Mouse (Mus musculus) liver, embryonic 11.5 days (tissue): ENCODE measurements around the gene Gpbar1. TPM values are rescaled to one million over a fixed set of nuclear protein-coding genes. Genes with fewer than 3 reads are reported as not detected.
"Not testable (repeated sequence)": the region's sequence is repeated elsewhere in the genome, so short reads cannot be mapped to it uniquely, and the experiment has no call there.

Source experiments
- ATAC-seq: fragments of 200-750 bp; cut with Nextera tagmentation; replicated peaks from 2 replicates; pipeline ENCODE4 v1.8.0; 2017; ENCODE audit warnings: moderate number of reproducible peaks, mild to moderate bottlenecking, moderate TSS enrichment, moderate library complexity; ENCODE audit not compliant: low FRiP score
- DNase-seq: peaks from one replicate; pipeline ENCODE4 v3.0.0-alpha.2; 2017; ENCODE audit warnings: low spot score
- H3K27ac ChIP-seq: fragments of 300-500 bp; sonication (generic); 2 replicates; pipeline ENCODE4 v1.5.1; 2014; ENCODE audit warnings: mild to moderate bottlenecking, low read depth, low read length, control low read depth
- H3K27me3 ChIP-seq: fragments of 300-500 bp; sonication (generic); replicated peaks from 2 replicates; pipeline ENCODE4 v1.6.1; 2014; ENCODE audit warnings: low read length, mixed read lengths; ENCODE audit not compliant: control insufficient read depth, insufficient read depth
- H3K36me3 ChIP-seq: fragments of 300-500 bp; sonication (generic); 2 replicates; pipeline ENCODE4 v1.6.1; 2014; ENCODE audit warnings: mild to moderate bottlenecking, low read length, moderate library complexity, mixed read lengths; ENCODE audit not compliant: control insufficient read depth, insufficient read depth
- H3K4me1 ChIP-seq: fragments of 300-500 bp; sonication (generic); replicated peaks from 2 replicates; pipeline ENCODE4 v1.6.1; 2014; ENCODE audit warnings: low read length, mixed read lengths; ENCODE audit not compliant: control insufficient read depth, insufficient read depth
- H3K4me2 ChIP-seq: fragments of 300-500 bp; sonication (generic); 2 replicates; pipeline ENCODE4 v1.6.1; 2014; ENCODE audit warnings: mild to moderate bottlenecking, control low read depth, moderate library complexity
- H3K4me3 ChIP-seq: fragments of 300-500 bp; sonication (generic); 2 replicates; pipeline ENCODE4 v1.5.1; 2014; ENCODE audit warnings: low read depth, low read length, control low read depth
- H3K9ac ChIP-seq: fragments of 300-500 bp; sonication (generic); 2 replicates; pipeline ENCODE4 v1.6.1; 2014; ENCODE audit warnings: low read depth, low read length, control low read depth
- H3K9me3 ChIP-seq: fragments of 300-500 bp; sonication (generic); 2 replicates; pipeline ENCODE4 v1.6.1; 2016; ENCODE audit warnings: low read length, inconsistent platforms, mixed read lengths; ENCODE audit not compliant: control insufficient read depth
- WGBS: fragments of 180-500 bp; shearing (Covaris S2); extraction: QIAGEN DNeasy Blood & Tissue Kit; methylation state at CpG from one replicate; pipeline ENCODE4 v1.1.7; 2014; 5-methylcytosine and 5-hydroxymethylcytosine counted together
- polyA plus RNA-seq: library from polyadenylated mRNA; unstranded; fragments of >200 nt; fragmentation: Nextera tagmentation; extraction: Ambion mirVana; gene quantifications from 2 replicates; pipeline ENCODE4 v1.2.1, GENCODE M21; 2014

The Gpbar1 gene
- polyA plus RNA-seq, 1 experiment from 2014 or later: 3.2 TPM

DNA sequence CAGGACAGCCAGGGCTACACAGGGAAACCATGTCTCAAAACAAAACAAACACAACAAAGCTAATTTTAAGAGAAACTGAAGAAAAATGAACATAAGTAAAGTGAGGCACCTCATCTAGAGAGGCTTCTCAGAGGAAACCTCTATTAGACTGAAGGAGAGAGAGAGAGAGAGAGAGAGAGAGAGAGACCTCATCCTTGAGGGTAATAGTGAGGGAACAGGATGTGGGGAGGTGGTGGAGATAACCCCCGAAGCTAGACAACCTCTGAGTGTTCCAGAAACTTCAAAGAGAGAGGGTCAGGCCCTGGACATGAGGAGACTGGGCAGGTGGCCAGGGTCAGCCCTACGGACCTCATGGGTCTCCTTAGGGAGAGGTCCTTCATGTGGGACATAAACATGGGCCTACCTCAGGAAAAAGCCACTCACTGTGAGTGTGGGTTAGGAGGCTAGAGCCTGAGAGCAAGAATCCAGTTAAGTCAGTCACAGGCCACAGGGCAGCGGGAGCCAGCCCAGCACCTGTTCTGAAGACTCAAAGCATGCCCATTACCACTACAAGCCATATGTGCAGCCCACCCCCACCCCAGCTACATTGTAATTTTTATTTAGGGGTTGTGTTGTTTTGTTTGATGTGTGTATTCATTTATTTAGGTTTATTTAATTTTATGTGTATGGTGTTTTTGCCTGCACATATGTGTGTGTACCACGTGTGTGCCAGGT lies 37.9 kb downstream of the Gpbar1 start:
- H3K27ac ChIP-seq: no peak overlapping the region
- WGBS: 68% methylated on average over 4 of the region's 4 CpGs
- no peak overlapping the region for H3K4me2 ChIP-seq

DNA sequence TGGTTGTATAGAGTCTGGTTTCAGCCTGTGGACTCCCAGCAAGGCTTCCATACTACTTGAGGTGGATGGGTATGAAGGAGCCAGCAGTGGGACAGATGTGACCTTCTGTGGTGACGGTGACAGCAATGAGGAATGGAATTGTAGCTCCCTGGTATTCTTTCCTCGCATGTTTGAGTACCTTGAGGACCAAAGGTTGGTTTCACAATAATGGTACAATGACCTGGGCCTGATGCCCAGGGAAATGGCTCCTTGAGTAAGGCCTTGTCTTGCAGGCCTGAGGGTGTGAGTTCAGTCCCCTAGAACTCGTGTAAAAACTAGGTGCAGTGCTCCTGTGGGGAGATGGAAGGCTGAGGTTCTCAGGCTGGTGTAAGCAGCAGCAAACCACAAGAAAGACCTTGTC lies 40.4 kb downstream of the Gpbar1 start:
- Histone ChIP-seq H3K4me1 (no peaks in the 10 kb centered on the region), H3K36me3 (no peaks in the 10 kb centered on the region), H3K9me3 (no peaks in the 10 kb centered on the region), H3K27me3 (no peaks in the 10 kb centered on the region), H3K27ac (no peak overlapping the region), H3K4me3 (no peak overlapping the region), H3K9ac (no peak overlapping the region), H3K4me2 (no peak overlapping the region)
- 82% methylated on average over 3 of the region's 3 CpGs for WGBS
- ATAC-seq (no peak), DNase-seq (no peak)

More for the DNA sequence above, 37.9 kb downstream of the Gpbar1 start:
- no peaks in the 10 kb centered on the region for H3K27me3 ChIP-seq
- H3K4me1 ChIP-seq: no peaks in the 10 kb centered on the region
- H3K9me3 ChIP-seq: no peaks in the 10 kb centered on the region
- H3K4me3 ChIP-seq: no peak overlapping the region
- no peak for DNase-seq
- H3K36me3 ChIP-seq: no peaks in the 10 kb centered on the region
- ATAC-seq: no peak
- no peak overlapping the region for H3K9ac ChIP-seq

DNA sequence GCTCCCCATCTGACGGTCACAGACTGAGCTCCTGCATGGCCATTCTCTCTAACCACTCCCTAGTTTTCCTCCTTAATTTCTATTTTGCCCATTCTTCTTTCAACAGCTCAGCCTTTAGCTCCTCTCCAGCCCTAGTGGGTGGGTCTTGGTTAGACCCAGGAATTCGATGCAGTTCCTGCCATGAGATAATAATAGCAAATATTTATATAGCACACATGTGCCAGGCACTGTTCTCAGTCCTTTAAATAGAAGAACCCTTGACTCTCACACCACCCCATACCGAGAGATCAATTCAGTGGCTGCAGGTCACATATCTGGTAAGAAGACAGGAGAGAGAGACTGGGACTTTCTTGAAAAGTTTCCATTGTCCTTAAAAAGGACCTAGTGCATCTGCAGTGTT lies 43.0 kb downstream of the Gpbar1 start:
- H3K4me1 ChIP-seq: no peaks in the 10 kb centered on the region
- H3K9me3 ChIP-seq: no peaks in the 10 kb centered on the region
- ATAC-seq (no peak), DNase-seq (no peak)
- no peaks in the 10 kb centered on the region for H3K36me3 ChIP-seq
- H3K4me2 ChIP-seq: no peak overlapping the region
- no peak overlapping the region for H3K27ac ChIP-seq
- 65% methylated on average over 3 of the region's 3 CpGs for WGBS
- H3K27me3 ChIP-seq: no peaks in the 10 kb centered on the region
- H3K4me3 ChIP-seq: no peak overlapping the region
- H3K9ac ChIP-seq: no peak overlapping the region

DNA sequence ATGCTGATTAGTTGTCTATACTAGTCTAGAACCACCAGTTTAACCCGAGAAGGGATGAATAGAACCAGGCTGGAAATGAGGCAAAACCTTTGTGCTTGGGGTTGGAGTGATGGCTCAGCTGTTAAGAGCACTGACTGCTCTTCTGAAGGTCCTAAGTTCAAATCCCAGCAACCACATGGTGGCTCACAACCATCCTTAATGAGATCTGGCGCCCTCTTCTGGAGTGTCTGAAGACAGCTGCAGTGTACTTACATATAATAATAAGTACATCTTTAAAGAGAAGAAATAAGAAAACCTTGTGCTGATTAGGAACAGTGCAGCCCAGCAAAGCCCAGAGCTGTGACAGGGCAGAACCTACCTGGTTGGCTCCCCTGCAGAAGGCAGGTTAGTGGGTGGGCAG lies 48.6 kb downstream of the Gpbar1 start:
- not testable (repeated sequence) for H3K9ac ChIP-seq, ATAC-seq, H3K27me3 ChIP-seq, H3K9me3 ChIP-seq, H3K4me3 ChIP-seq, H3K27ac ChIP-seq, DNase-seq, H3K36me3 ChIP-seq, H3K4me2 ChIP-seq
- peaks cover 21% of the 10 kb centered on the region for H3K4me1 ChIP-seq
- 48% methylated on average over 2 of the region's 2 CpGs for WGBS

Other genes starting within 250 kb of the Gpbar1 start
- gene Tns1, start 154.1 kb upstream of the Gpbar1 start, polyA plus RNA-seq: 19.4 and 20.4 TPM in 2 replicates
- 0.17 and 0.34 TPM in 2 replicates for gene Rufy4, start 153.0 kb upstream of the Gpbar1 start, polyA plus RNA-seq
- 0.47 and 0.70 TPM in 2 replicates for gene Cxcr2, start 124.6 kb upstream of the Gpbar1 start, polyA plus RNA-seq
- not detected in 2 replicates for gene Cxcr1, start 83.9 kb upstream of the Gpbar1 start, polyA plus RNA-seq
- 375 and 384 TPM in 2 replicates for gene Arpc2, start 42.5 kb upstream of the Gpbar1 start, polyA plus RNA-seq
- 190 and 193 TPM in 2 replicates for gene Aamp, start 6.2 kb downstream of the Gpbar1 start, polyA plus RNA-seq
- gene Pnkd, start 6.4 kb downstream of the Gpbar1 start, polyA plus RNA-seq: 79.7 and 84.3 TPM in 2 replicates
- gene Tmbim1, start 27.1 kb downstream of the Gpbar1 start, polyA plus RNA-seq: 21.7 and 22.9 TPM in 2 replicates
- 0.21 TPM in 1 of 2 replicates, not detected in the other for gene Catip, start 83.6 kb downstream of the Gpbar1 start, polyA plus RNA-seq
- 10.0 and 10.4 TPM in 2 replicates for gene Slc11a1, start 96.6 kb downstream of the Gpbar1 start, polyA plus RNA-seq
- gene Ctdsp1, start 113.0 kb downstream of the Gpbar1 start, polyA plus RNA-seq: 65.2 and 71.1 TPM in 2 replicates
- gene Vil1, start 130.8 kb downstream of the Gpbar1 start, polyA plus RNA-seq: 0.88 and 0.94 TPM in 2 replicates
- 88.5 and 90.8 TPM in 2 replicates for gene Cnot9, start 227.5 kb downstream of the Gpbar1 start, polyA plus RNA-seq